Mouse (Mus musculus): Measurements from ENCODE around the gene Olfr545. TPM values are rescaled to one million over a fixed set of nuclear protein-coding genes. Genes with fewer than 3 reads are reported as not detected.

Gene Olfr545
- total RNA-seq, 2 experiments from 2014 or later, result not detected

GRCm38 (mm10) chr7:102478926-102479325, 20.4 kb downstream of the Olfr545 start:
- DNase-seq, result no peak

DNA sequence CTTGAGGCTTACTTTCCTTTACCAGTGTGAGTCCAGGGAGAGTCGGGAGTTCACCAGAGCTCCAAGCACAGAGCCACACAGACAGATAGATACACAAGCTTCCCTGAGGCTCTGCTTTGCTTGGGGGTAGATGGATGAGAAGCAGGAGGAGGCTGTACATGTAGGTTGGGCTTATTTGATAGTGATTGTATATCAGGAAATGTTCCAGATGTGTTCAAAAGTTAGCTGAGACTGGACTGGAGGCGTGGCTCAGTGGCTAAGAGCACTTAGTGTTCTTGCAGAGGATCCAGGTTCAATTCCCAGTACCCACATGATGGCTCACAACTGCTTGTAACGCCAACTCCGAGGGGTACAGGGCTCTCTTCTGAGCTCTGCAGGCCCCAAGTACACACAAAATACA, 20.9 kb downstream of the Olfr545 start:
- no peak for DNase-seq

DNA sequence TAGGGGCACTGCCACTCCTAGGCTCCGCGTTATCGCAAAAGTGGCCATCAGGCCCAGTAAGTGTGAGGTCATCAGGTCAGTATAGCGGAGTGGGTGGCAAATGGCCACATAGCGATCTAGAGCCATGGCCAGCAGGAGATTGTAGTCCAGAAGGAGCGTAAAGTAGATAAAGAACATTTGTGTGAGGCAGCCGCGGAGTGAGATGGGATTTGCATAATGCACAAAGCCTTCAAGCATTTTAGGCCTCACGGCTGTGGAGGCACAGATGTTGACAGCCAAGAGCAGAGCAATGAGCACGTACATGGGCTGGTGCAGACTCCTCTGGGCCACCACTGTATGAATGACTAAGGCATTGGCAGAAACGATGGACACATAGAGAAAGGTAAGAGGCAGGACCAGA, 22.0 kb downstream of the Olfr545 start:
- DNase-seq, result no peak

DNA sequence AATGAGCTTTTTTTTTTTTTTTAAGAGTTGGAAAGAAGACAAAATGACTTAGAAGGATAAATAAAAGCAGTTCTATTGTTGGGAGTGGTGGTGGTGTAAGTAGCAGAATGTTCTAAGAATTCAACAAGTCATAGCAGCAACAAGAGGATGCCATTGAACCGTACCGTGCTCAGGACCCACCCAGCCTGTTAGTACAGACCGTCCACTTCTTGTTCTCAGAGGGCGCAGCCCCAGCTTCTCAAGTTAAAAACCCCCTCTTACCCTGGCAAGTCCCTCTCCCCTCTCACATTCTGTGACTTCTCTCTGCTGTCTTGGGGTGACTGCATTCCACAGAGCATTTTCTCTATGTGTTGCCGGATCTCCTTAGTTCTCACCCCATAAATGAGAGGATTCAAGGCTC, 22.8 kb downstream of the Olfr545 start:
- DNase-seq, result no peak

DNA sequence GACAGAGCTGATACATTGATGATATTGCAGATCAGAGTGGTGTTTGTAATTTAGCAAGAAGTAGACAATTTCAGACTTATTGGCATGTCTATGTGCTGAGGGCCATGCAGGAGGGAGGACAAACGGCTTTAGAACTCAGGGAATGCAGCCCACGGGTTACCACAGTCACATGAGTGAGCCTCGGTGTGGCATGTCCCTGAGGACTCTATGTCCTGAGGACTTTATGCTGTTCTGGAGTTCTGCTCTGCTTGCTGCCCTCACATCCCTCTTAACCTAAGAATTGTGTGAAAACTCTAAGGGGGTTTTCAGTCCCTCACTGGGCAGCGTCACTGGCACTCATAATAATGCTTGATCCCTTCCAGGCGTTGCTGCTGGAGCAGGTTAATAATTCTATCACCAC, 26.7 kb downstream of the Olfr545 start:
- no peak for DNase-seq

GRCm38 (mm10) chr7:102467566-102467965, 31.8 kb downstream of the Olfr545 start:
- DNase-seq, result no peak

GRCm38 (mm10) chr7:102458618-102459380, 40.6 kb downstream of the Olfr545 start:
- no peak for DNase-seq

- no peak for DNase-seq
These were observed 52.9 kb downstream of the Olfr545 start for GRCm38 (mm10) chr7:102446438-102446837.

- no peak for DNase-seq
These were observed 55.1 kb downstream of the Olfr545 start for GRCm38 (mm10) chr7:102444301-102444700.

DNA sequence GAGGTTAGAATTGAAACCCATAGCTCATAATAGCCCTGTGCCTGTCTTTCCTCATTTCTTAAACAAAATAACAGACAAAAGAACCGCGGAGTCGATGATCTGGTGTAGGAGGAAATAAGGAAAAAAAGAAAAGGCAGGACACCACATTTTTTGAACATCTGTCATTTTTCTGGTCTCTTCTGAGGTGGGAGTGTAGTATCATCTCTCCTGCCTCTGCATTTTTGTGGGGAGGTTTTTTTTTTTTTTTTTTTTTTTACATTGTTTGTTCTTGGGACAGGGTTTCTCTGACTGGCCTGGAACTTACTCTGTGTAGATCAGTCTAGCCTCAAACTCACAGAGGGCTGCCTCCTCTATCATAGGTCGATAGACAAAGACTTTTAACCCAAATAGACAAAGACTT, 56.9 kb downstream of the Olfr545 start:
- no peak for DNase-seq

DNA sequence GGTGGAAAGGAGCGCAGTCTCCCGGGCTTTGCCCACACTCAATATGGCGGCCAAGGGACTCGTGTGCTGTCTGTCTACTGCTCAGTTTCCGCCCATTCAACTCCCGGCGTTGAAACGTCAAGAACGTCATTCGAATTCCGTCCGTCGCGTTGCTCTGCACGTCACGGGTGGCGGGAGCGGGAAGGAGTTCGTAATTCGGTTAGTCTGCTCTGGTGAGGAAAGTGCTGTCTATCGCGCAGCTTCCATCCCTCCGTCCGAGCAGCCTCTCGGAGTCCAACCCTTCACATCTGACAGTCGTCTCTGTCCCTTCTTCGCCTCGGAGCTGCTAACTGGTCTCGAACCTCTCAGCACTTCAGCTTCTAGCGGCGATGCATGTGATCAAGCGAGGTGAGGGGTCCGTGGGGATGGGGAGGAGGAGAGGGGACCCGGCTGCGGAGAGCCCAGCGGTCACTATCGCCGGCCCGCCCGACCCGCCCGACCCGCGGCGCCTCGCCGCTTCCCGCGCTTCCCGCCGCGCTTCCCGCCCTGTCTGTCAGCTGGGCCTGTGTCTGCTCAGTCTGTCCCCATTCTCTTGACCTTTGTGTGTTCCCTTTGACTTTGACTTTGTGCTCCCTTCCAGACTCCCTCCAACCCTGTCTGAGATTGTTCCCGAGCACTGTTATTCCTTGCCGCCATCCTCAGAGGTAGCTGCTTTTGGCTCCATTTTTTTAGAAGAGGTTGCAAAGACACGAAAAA, 57.5 kb downstream of the Olfr545 start, which contains the start of gene Rrm1:
TSS of gene Rrm1 (plus strand) at position 39 of the 735 bp plus-strand sequence.
- peak; percentile 94 for DNase-seq

Other genes starting within 250 kb of the Olfr545 start
- gene Rhog, start 243.5 kb downstream of the Olfr545 start, total RNA-seq (2021), result 10 to 100 TPM; 37.0 to 39.2 TPM
- gene Stim1, start 231.8 kb downstream of the Olfr545 start, total RNA-seq (2021), result 10 to 100 TPM; 23.9 to 24.0 TPM
- gene Rrm1, start 57.9 kb downstream of the Olfr545 start, total RNA-seq (2021), result 100 to 1,000 TPM; 101 to 103 TPM
- not detected for gene Olfr543, start 17.9 kb downstream of the Olfr545 start, total RNA-seq (2021)
- not detected for gene Olfr544, start 11.3 kb downstream of the Olfr545 start, total RNA-seq (2021)
- gene Olfr547, start 35.2 kb upstream of the Olfr545 start, total RNA-seq (2021), result not detected
- not detected for gene Olfr548-ps1, start 41.3 kb upstream of the Olfr545 start, total RNA-seq (2021)
- not detected for gene Olfr549, start 50.3 kb upstream of the Olfr545 start, total RNA-seq (2021)
- 1 to 10 TPM; 4.4 to 4.9 TPM for gene Trim21, start 65.9 kb upstream of the Olfr545 start, total RNA-seq (2021)
- gene Olfr550, start 71.9 kb upstream of the Olfr545 start, total RNA-seq (2021), result not detected
- gene Olfr551, start 92.3 kb upstream of the Olfr545 start, total RNA-seq (2021), result not detected
- gene Olfr552, start 98.2 kb upstream of the Olfr545 start, total RNA-seq (2021), result under 1 TPM in 1 of 2 experiments, not detected in 1; 0.07 TPM
- gene Olfr553, start 118.6 kb upstream of the Olfr545 start, total RNA-seq (2021), result not detected
- not detected for gene Olfr554, start 138.9 kb upstream of the Olfr545 start, total RNA-seq (2021)
- gene Olfr555, start 159.2 kb upstream of the Olfr545 start, total RNA-seq (2021), result not detected
- gene Olfr556, start 165.3 kb upstream of the Olfr545 start, total RNA-seq (2021), result not detected
- gene Trim68, start 187.8 kb upstream of the Olfr545 start, total RNA-seq (2021), result 1 to 10 TPM; 8.3 to 9.6 TPM
- not detected for gene Olfr557, start 196.3 kb upstream of the Olfr545 start, total RNA-seq (2021)
- 1 to 10 TPM; 2.9 to 3.1 TPM for gene Olfr558, start 202.6 kb upstream of the Olfr545 start, total RNA-seq (2021)
- not detected for gene Olfr33, start 219.5 kb upstream of the Olfr545 start, total RNA-seq (2021)
- gene Olfr559, start 227.9 kb upstream of the Olfr545 start, total RNA-seq (2021), result not detected

Data from heart, postnatal 4 days (tissue).